Mouse (Mus musculus) intestine, embryonic 15.5 days (tissue): ENCODE results near the gene Bhlhe23. TPM values are rescaled to one million over a fixed set of nuclear protein-coding genes. Genes with fewer than 3 reads are reported as not detected.

ENCODE experiments used
- ATAC-seq: fragments of 200-750 bp; cut with Nextera tagmentation; 2 replicates; pipeline ENCODE4 v1.8.0; 2017; ENCODE audit warnings: moderate TSS enrichment, moderate library complexity
- H3K27ac ChIP-seq: fragments of 300-500 bp; sonication (generic); 2 replicates; pipeline ENCODE4 v1.5.1; 2015; ENCODE audit warnings: mild to moderate bottlenecking, inconsistent platforms
- H3K27me3 ChIP-seq: fragments of 300-500 bp; sonication (generic); replicated peaks from 2 replicates; pipeline ENCODE4 v1.6.1; 2015; ENCODE audit warnings: inconsistent platforms
- H3K36me3 ChIP-seq: fragments of 300-500 bp; sonication (generic); 2 replicates; pipeline ENCODE4 v1.6.1; 2015; ENCODE audit warnings: inconsistent platforms
- H3K4me1 ChIP-seq: fragments of 300-500 bp; sonication (generic); replicated peaks from 2 replicates; pipeline ENCODE4 v1.6.1; 2015; ENCODE audit warnings: inconsistent platforms
- H3K4me2 ChIP-seq: fragments of 300-500 bp; sonication (generic); replicated peaks from 2 replicates; pipeline ENCODE4 v1.6.1; 2015; ENCODE audit warnings: mild to moderate bottlenecking, inconsistent platforms
- H3K4me3 ChIP-seq: fragments of 300-500 bp; sonication (generic); replicated peaks from 2 replicates; pipeline ENCODE4 v1.5.1; 2015; ENCODE audit warnings: inconsistent platforms
- H3K9ac ChIP-seq: fragments of 300-500 bp; sonication (generic); 2 replicates; pipeline ENCODE4 v1.6.1; 2015; ENCODE audit warnings: inconsistent platforms
- H3K9me3 ChIP-seq: fragments of 300-500 bp; sonication (generic); 2 replicates; pipeline ENCODE4 v1.6.1; 2016; ENCODE audit warnings: inconsistent platforms
- WGBS: fragments of 180-500 bp; shearing (Covaris S2); methylation state at CpG from one replicate; pipeline ENCODE4 v1.1.7; 2015; 5-methylcytosine and 5-hydroxymethylcytosine counted together
- polyA plus RNA-seq: library from polyadenylated mRNA; unstranded; fragments of >200 nt; fragmentation: Nextera tagmentation; extraction: Ambion mirVana; gene quantifications from 2 replicates; pipeline ENCODE4 v1.2.1, GENCODE M21; 2015

Gene Bhlhe23
- not detected in 2 replicates for polyA plus RNA-seq

DNA sequence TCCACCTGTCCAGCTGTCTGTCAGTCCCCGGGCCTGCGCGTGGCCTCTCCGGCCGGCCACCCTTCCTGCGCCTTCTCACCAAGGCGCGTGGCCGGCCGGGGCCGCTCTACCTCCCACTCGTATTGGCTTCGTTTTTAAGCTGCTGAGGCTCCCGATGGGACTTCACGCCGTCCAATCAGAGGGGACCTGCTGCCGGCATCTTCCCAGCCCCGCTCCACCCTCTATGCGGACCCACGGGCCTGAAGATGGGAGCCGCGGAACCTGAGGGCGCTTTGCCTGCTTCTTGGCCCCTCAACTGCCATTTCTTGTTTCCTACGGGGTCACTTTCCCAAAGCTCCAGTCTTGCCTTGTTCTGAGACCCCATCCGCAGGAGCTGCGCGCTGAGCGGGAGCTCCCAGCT, at the start of gene Bhlhe23:
Bhlhe23 (minus strand) TSS at position 108 of the 400 bp plus-strand sequence.
- under 1% methylated on average over 28 of the region's 28 CpGs for WGBS
- Histone ChIP-seq H3K36me3 (no peaks in the 10 kb centered on the region), H3K27ac (no peak within 1 kb of the TSS), H3K4me2 (peak within 1 kb of the TSS; percentile 49), H3K27me3 (peaks cover 82% of the 10 kb centered on the region), H3K4me3 (peak within 1 kb of the TSS; percentile 18; the same call in 1 of the 2 replicates), H3K9me3 (no peaks in the 10 kb centered on the region), H3K4me1 (peaks cover 9% of the 10 kb centered on the region), H3K9ac (no peak within 1 kb of the TSS)
- ATAC-seq, result no peak

DNA sequence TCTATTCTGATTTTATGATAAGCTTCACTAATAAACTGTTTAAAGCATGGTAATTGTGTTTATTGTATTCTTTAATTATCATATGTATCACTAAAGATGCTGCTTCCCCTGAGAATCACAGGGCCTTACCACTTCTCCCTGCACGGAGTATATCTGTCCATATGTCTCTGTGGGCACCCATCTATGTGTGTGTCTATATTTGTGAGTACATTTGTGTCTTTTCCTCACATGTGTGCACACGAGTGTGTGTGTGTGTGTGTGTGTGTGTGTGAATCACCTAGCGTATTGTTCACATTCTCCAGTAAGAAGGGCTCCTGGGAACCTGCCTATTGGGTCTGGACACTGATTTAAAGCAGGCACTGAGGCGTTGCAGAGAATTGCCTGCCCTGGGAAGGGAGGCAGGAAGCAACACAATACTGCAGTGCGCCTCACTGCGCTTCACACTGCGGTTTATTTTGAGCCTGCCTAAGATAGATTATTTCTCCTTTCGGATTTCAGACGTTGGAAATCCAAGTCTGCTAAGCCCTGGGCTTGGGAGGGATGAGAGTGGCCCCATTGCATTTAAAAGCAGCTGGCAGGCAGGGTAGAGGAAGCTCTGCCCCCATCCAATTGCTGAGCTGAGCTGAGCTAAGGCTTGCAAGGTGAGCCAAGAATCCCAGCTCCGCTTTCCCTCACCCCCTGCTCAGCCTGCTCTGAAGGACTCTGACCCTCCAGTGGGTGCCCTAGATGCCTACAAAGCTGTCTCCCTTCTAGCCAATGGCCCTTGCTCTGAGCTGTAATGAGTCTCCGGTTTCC, 48.6 kb upstream of the Bhlhe23 start:
- no peak overlapping the region for H3K4me3 ChIP-seq
- H3K27ac ChIP-seq, result no peak overlapping the region
- no peaks in the 10 kb centered on the region for H3K36me3 ChIP-seq
- no peak overlapping the region for H3K4me2 ChIP-seq
- no peak overlapping the region for H3K9ac ChIP-seq
- ATAC-seq, result no peak
- no peaks in the 10 kb centered on the region for H3K9me3 ChIP-seq
- H3K27me3 ChIP-seq, result no peaks in the 10 kb centered on the region
- 44% methylated on average over 11 of the region's 11 CpGs for WGBS
- H3K4me1 ChIP-seq, result no peaks in the 10 kb centered on the region

DNA sequence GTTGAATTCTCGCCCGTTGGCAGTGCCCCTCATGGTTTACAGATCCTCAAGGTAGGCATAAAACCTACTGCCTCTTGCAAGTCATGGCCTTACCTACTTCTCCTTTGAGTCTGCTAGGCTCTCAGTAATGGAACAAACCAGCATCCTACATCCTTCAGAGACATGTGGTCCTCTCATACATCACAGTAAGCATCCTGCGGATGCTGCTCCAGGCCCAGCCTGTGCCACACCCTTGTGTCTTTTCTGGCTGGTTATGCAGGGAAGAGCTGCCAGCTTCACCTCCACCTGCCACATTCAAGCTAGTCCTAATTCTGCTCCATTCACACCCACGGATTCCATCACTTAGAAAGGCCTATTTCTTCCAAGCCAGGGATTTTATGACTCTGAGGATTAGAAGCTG, 48.0 kb upstream of the Bhlhe23 start:
- WGBS, result 74% methylated on average over 4 of the region's 4 CpGs
- no peak overlapping the region for H3K4me3 ChIP-seq
- H3K9ac ChIP-seq, result no peak overlapping the region
- H3K27ac ChIP-seq, result no peak overlapping the region
- no peaks in the 10 kb centered on the region for H3K27me3 ChIP-seq
- no peaks in the 10 kb centered on the region for H3K4me1 ChIP-seq
- no peak overlapping the region for H3K4me2 ChIP-seq
- no peak for ATAC-seq
- no peaks in the 10 kb centered on the region for H3K9me3 ChIP-seq
- H3K36me3 ChIP-seq, result no peaks in the 10 kb centered on the region

DNA sequence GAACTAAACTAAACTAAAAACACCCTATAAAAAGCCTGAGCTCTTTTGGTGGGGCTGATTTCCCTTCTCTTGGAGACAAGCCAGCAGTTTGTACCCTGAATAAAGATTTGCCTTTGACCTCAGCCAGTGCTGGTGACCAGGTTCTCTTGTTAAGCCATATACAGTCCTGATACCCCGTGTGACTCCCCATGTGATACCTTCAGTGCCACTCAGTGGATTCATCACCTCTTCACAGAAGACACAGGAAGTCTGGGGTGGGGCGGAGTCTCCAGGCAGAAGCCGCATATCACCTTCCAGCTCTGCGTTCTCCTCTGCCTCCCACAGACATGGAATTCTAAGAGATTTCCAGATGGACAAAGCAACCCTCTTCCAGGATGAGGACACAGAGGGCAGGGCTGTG, 47.4 kb upstream of the Bhlhe23 start:
- Histone ChIP-seq H3K4me3 (no peak overlapping the region), H3K4me1 (no peaks in the 10 kb centered on the region), H3K36me3 (no peaks in the 10 kb centered on the region), H3K27ac (no peak overlapping the region), H3K9me3 (no peaks in the 10 kb centered on the region), H3K9ac (no peak overlapping the region), H3K27me3 (no peaks in the 10 kb centered on the region), H3K4me2 (no peak overlapping the region)
- no peak for ATAC-seq
- WGBS, result 53% methylated on average over 4 of the region's 4 CpGs

DNA sequence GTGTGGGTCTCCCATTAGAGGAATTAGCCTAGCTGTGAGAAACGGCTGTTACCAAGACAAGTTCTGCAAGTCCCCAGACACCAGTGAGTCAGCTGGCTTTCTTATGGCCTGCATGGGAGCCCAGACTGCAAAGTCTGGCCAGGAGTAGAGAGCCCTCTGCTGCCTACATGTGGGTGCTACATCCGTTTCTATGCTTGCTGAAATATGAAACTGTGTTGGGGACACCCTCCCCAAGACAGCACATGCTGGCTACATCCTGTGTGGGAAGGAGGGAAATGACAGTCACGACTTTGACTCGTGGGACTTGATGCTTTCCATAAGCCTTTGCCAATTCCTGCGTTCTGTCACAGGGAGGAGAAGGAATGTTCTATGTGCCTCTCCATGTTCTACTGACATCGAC, 45.8 kb upstream of the Bhlhe23 start:
- Histone ChIP-seq H3K4me2 (no peak overlapping the region), H3K27ac (no peak overlapping the region), H3K4me1 (no peaks in the 10 kb centered on the region), H3K9ac (no peak overlapping the region), H3K27me3 (no peaks in the 10 kb centered on the region), H3K4me3 (no peak overlapping the region), H3K36me3 (no peaks in the 10 kb centered on the region), H3K9me3 (no peaks in the 10 kb centered on the region)
- 25% methylated on average over 6 of the region's 6 CpGs for WGBS
- no peak for ATAC-seq

DNA sequence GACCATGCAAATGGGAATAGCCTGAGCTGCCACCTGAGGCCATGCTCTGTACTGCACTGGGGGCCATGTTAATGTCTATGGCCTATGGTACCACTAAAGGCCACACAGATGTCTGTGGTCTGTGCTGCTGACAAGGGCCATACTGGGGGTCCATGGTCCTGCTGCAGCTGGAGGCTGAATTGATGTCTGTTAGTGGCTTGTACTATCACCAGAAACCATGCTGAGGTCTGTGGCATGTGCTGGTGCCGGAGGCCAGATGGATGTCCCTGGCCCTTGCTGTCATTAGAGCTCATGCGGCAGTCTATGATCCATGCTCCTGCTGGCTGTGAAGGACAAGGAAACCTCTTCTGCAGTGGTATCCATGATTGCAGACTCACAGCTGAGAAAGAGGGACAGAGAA, 42.8 kb upstream of the Bhlhe23 start:
- no peaks in the 10 kb centered on the region for H3K36me3 ChIP-seq
- 84% methylated on average over 2 of the region's 2 CpGs for WGBS
- H3K9me3 ChIP-seq, result no peaks in the 10 kb centered on the region
- no peak overlapping the region for H3K4me3 ChIP-seq
- no peaks in the 10 kb centered on the region for H3K4me1 ChIP-seq
- no peak for ATAC-seq
- no peak overlapping the region for H3K9ac ChIP-seq
- no peak overlapping the region for H3K4me2 ChIP-seq
- H3K27me3 ChIP-seq, result no peaks in the 10 kb centered on the region
- no peak overlapping the region for H3K27ac ChIP-seq

DNA sequence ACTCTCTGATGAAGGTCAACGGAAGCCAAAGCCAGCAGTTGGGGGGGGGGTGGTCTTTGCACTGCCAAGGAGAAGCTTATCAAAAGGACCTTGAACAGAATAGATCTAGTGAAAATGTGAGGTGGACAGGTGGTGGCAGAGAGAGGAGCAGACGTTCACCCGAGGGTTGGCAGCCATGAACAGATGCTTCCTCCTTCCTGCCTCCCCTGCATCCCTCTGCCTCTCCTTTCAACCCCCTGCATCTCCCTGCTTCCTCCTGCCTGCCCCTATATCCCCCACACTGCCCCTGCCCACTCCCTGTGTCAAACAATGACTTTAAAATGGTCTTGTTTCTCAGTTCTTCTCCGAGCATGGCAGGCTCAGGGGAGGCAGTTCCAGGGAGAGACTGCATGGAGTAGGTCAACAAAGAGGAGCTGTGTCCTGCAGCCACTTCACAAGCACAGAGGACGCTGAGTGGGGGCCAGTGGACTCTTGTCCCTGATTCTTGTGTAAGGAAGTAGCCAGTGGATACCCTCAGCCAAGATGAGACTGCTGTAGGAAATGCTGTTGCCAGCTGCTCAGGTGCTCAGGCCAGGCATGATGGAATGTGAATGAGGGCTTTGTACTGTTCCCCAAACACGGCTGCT, 39.9 kb upstream of the Bhlhe23 start:
- Histone ChIP-seq H3K4me3 (no peak overlapping the region), H3K9me3 (no peaks in the 10 kb centered on the region), H3K27ac (no peak overlapping the region), H3K36me3 (no peaks in the 10 kb centered on the region), H3K27me3 (0 out of 2 replicates have a peak, but pooled peaks cover 3% of the 10 kb centered on the region), H3K4me1 (no peaks in the 10 kb centered on the region), H3K9ac (no peak overlapping the region), H3K4me2 (no peak overlapping the region)
- ATAC-seq, result no peak
- 60% methylated on average over 6 of the region's 6 CpGs for WGBS

DNA sequence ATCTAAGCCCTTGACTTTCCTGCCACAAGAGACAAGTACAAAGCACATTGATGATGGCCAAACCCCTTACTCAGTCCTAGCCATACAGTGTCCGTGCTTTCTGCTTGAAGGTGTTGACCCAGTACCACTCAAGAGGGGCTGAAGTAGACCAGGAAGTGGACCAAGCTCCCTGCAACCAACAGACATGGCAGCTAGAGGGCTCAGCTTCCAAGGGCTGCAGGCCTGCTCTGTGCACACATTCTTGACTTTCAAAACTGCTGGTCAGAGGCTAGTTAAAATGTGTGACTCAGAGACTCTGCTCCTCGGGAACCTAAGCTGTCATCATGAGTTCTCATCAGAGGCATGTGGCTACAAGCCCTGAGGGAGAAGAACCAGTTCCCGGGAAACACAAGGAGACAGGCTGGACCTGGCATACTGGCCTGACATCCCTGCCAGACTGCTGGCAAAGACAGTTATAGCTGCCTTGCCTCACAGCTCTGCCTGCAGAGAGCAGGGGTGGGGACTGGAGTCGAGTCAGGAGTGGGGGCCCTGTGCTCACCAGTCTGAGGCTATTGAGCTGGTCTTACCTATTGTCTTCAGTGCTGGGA, 37.4 kb upstream of the Bhlhe23 start:
- Histone ChIP-seq H3K9me3 (no peaks in the 10 kb centered on the region), H3K4me3 (no peak overlapping the region), H3K36me3 (no peaks in the 10 kb centered on the region), H3K4me1 (no peaks in the 10 kb centered on the region), H3K27me3 (0 out of 2 replicates have a peak, but pooled peaks cover 3% of the 10 kb centered on the region), H3K27ac (no peak overlapping the region), H3K9ac (no peak overlapping the region), H3K4me2 (no peak overlapping the region)
- WGBS, result 66% methylated on average over 4 of the region's 4 CpGs
- ATAC-seq, result no peak

DNA sequence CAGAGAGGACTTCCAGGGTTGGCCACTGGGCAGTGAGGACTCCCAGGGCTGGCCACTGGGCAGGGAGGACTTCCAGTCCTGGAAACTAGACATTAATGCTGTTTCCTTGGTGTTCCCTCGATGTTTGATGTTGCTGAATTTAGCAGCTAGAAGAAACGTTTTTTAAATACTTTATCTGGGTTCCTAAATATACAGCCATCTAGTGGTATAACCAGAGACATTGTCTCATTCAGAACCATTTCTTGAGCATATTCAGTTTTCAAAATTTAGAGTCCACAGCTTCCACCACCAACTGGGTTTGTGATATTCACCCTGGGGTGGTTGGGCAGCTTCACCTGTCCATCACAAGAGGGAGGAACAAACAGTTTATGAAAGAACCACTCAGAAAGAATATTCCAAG, 34.3 kb upstream of the Bhlhe23 start:
- no peak overlapping the region for H3K9ac ChIP-seq
- no peak for ATAC-seq
- no peaks in the 10 kb centered on the region for H3K4me1 ChIP-seq
- no peaks in the 10 kb centered on the region for H3K36me3 ChIP-seq
- H3K9me3 ChIP-seq, result no peaks in the 10 kb centered on the region
- 0 out of 2 replicates have a peak, but pooled peaks cover 3% of the 10 kb centered on the region for H3K27me3 ChIP-seq
- 49% methylated on average over 2 of the region's 2 CpGs for WGBS
- H3K27ac ChIP-seq, result no peak overlapping the region
- no peak overlapping the region for H3K4me2 ChIP-seq
- H3K4me3 ChIP-seq, result no peak overlapping the region

DNA sequence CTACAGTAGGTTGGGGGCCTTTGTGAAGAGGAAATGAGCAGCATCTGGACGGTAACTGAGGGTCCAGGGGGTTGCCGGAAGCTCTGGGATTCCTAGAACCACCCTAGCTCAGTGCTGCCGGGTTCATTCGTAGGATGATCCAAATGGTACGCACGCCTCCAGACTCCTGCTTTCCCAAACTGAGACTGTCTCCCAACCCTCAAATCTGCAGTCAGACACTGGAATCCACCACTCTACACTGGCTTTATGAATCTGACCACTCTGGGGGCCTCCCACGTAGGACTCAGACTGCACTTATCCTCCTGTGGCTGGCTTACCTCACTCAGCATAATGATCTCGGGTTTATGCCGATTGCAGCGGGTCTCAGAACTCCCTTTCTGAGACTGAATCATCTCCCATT, 32.8 kb upstream of the Bhlhe23 start:
- H3K27ac ChIP-seq, result no peak overlapping the region
- no peak overlapping the region for H3K4me3 ChIP-seq
- no peak overlapping the region for H3K9ac ChIP-seq
- 75% methylated on average over 10 of the region's 10 CpGs for WGBS
- H3K36me3 ChIP-seq, result no peaks in the 10 kb centered on the region
- no peaks in the 10 kb centered on the region for H3K9me3 ChIP-seq
- no peak overlapping the region for H3K4me2 ChIP-seq
- no peak for ATAC-seq
- 0 out of 2 replicates have a peak, but pooled peaks cover 3% of the 10 kb centered on the region for H3K27me3 ChIP-seq
- H3K4me1 ChIP-seq, result no peaks in the 10 kb centered on the region

DNA sequence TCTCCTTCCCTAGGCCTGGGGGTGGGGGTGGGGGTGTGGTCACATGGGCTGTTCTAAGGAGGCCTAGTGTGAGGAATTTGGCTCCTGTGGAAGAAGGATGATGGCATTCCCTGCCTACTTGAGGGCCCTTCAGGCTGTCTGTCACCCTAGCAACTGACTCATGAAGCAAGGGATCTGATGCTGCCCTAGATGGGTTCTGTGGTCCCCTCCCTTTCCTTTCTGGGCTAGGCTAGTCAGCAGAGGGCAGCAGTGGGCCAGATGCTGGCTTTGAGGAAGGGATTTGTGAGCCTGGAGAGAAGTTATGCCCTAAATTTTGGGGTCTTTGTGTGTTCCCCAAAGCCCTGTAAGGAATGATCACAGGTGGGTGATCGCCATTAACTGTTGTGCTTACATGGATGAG, 29.3 kb upstream of the Bhlhe23 start:
- Histone ChIP-seq H3K4me3 (no peak overlapping the region), H3K4me2 (no peak overlapping the region), H3K9ac (no peak overlapping the region), H3K27ac (no peak overlapping the region), H3K36me3 (no peaks in the 10 kb centered on the region), H3K4me1 (no peaks in the 10 kb centered on the region), H3K27me3 (no peaks in the 10 kb centered on the region), H3K9me3 (no peaks in the 10 kb centered on the region)
- WGBS, result 55% methylated on average over 1 of the region's 1 CpGs
- ATAC-seq, result no peak

DNA sequence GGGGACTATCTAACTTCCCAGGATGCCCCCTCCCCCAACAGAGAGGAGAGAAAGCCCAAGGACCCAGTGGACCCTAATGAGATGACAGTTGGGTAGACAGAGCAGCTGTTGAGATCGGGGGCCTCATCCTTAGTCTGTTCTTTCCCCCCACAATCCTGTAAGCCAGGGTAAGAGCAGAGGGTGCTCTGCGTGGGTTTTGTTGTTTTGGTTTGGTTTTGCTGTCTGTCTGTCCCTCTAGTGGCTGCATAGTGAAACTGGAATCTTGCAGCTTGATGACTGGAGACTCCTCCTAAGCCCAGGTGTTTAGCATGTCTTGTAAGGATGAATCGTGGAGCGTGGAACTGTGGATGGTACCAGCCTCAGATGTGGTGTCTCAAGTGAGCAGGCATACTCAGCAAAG, 19.3 kb upstream of the Bhlhe23 start:
- no peaks in the 10 kb centered on the region for H3K4me1 ChIP-seq
- no peak overlapping the region for H3K4me3 ChIP-seq
- H3K27ac ChIP-seq, result no peak overlapping the region
- no peaks in the 10 kb centered on the region for H3K27me3 ChIP-seq
- no peaks in the 10 kb centered on the region for H3K9me3 ChIP-seq
- H3K4me2 ChIP-seq, result no peak overlapping the region
- WGBS, result 51% methylated on average over 4 of the region's 4 CpGs
- H3K36me3 ChIP-seq, result no peaks in the 10 kb centered on the region
- no peak overlapping the region for H3K9ac ChIP-seq
- ATAC-seq, result no peak
